Mouse (Mus musculus) gonadal fat pad, adult 2 months (tissue): ENCODE data around the gene Sinhcaf. TPM values are rescaled to one million over a fixed set of nuclear protein-coding genes. Genes with fewer than 3 reads are reported as not detected.
"Not testable (repeated sequence)": the region's sequence is repeated elsewhere in the genome, so short reads cannot be mapped to it uniquely, and the experiment has no call there.

Experiments
- DNase-seq: peaks from one replicate; pipeline ENCODE4 v3.0.0-alpha.2; 2012; ENCODE audit warnings: low read depth
- polyA plus RNA-seq: library from polyadenylated mRNA; depleted of rRNA; stranded (reverse); fragments of >200 nt; gene quantifications from 2 replicates; pipeline ENCODE4 v1.2.3, GENCODE M21; 2012

Gene Sinhcaf
- polyA plus RNA-seq, 1 experiment = 3.6 TPM

- no peak for DNase-seq
These were observed 508 bp downstream of the Sinhcaf start for GRCm38 (mm10) chr6:148945509-148946408.

GRCm38 (mm10) chr6:148944767-148945508, 1.3 kb downstream of the Sinhcaf start:
- DNase-seq = no peak

DNA sequence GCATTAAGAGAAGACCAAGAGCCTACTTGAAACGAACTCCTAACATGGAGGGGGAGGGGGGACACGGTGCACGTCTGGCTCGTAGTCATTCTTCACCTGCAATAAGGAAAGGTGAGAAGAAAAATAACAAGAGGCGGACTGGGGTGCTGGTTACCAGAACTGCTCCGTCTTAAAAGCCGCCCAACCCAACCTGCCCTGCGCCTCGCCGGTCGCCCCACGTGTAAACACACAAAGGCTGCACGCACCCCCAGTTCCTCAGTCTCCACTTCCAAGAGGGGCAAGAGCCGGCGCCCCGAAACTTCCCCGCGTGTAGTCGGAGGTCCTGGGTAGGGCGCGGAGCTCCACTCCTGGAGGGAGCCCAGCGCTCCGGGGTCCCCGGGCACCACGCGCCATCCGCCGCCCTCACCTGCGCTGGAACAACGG, 1.9 kb downstream of the Sinhcaf start:
- DNase-seq = no peak

DNA sequence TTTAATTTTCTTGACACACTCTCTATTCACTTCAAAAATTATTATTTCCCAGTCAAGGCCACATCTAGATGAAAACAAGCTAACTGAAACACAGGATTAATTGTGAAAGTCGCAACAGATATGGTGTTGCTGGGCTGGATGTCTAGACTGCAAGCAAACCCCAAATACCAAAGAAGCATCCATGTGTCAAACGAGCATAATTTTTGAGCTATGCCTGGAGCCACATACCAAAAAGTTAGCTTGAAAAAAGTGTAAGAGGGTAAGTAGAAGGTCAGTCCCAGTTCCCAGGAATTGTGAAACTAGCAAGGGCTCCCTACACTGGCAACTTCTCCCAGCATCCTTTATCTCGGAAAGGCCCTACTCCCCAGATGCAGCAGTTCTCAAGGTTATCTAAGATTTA, 2.6 kb downstream of the Sinhcaf start:
- DNase-seq = no peak

- DNase-seq = peak; percentile 30
These were observed 3.9 kb downstream of the Sinhcaf start for GRCm38 (mm10) chr6:148942406-148942805.

DNA sequence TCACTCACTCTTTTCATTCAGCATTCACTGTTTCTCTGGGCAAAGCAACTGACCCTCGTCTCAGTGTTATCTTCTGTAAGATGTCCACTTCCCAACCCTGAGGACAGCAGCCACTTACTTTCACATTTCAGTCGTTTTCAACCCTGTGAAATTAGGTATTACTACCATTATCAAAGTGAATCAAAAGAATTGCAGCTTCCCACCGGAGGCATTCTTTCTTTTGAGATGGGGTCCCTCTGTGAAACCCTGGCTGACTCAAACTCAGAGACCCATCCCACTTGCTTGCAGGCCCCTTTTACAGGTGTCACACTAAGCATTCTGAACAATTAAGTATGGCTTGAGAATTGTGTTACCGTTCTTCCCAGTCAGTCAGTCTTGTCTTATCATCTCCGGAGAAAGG, 4.4 kb downstream of the Sinhcaf start:
- no peak for DNase-seq

GRCm38 (mm10) chr6:148940383-148940782, 5.9 kb downstream of the Sinhcaf start:
- not testable (repeated sequence) for DNase-seq

- DNase-seq = no peak
These were observed 8.6 kb downstream of the Sinhcaf start for GRCm38 (mm10) chr6:148937693-148938092.

- DNase-seq = no peak
These were observed 11.2 kb downstream of the Sinhcaf start for GRCm38 (mm10) chr6:148934961-148935590.

DNA sequence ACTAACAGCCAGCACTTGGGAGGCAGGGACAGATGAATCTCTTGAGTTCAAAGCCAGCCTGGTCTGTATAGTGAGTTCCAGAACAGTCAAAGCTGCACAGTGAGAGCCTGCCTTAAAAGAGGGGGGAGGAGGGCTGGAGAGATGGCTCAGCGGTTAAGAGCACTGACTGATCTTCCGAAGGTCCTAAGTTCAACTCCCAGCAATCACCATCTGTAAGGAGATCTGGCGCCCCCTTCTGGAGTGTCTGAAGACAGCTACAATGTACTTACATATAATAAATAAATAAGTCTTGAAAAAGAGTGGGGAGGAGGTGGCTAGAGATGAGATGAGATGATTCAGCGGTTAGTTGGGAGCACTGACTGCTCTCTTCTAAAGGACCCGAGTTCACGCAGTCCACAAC, 15.0 kb downstream of the Sinhcaf start:
- DNase-seq = no peak

DNA sequence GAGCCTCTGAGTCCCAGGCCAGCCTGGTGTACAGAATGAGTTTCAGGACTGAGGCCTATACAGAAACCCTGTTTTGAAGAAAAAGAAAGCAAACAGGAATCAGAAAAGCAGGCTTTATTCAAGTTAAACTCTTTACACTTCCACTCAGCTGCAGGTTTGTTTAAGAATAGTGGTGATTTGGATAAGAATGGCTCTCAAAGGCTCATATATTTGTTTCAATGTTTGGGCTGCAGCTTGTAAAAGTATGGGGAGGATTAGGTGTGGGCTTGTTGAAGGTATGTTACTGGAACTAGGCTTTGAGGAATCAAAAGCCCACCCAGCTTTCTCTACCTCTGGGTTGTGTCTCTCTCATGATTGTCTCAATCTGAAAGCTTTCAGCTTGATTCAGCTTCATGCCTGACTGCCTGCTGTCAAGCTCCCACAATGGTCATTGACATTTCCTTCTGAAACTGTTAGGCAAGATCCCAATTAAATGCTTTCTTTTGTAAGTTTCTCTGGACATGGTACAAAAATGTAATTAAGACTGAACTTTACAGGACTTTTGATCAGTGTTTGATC, 27.3 kb downstream of the Sinhcaf start:
- no peak for DNase-seq

GRCm38 (mm10) chr6:148917672-148918071, 28.6 kb downstream of the Sinhcaf start:
- no peak for DNase-seq

GRCm38 (mm10) chr6:148916817-148917216, 29.4 kb downstream of the Sinhcaf start:
- no peak for DNase-seq

DNA sequence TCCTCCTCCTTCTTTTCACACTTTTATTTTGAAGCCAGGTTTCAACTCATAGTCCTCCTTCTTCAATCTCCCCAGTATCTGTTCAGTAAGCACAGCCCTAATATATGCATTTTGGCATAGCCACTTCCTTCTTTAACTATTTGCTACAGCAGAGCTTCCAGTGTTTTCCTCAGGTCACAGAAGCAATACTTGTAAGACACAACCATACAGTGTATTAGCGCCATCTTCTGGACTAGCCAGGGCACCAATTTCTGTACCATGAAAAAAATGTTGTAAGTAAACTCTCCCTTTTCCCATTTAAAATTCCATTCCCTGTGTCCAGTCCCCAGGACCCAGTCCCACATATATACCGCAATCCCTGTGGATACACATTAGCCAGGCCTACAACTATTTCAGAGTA, 32.3 kb downstream of the Sinhcaf start:
- DNase-seq = no peak

DNA sequence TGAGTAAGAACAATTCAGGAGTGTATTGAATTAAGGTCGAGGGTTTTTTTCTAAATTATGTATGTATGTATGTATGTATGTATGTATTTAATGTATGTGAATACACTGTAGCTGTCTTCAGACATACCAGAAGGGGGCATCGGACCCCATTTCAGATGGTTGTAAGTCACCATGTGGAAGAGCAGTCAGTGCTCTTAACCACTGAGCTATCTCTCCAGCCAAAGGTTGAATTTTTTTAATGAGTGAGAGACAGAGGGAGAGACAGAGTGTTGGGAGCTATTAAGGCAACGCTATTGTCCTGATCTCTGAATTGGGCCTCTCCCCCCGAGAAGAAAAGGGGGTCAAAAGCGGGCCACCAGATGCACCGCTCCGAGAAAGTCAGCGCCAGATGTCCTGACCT, 34.4 kb downstream of the Sinhcaf start:
- not testable (repeated sequence) for DNase-seq

GRCm38 (mm10) chr6:148906958-148907357, 39.3 kb downstream of the Sinhcaf start:
- no peak for DNase-seq

- DNase-seq = no peak
These were observed 43.5 kb downstream of the Sinhcaf start for GRCm38 (mm10) chr6:148902728-148903127.

DNA sequence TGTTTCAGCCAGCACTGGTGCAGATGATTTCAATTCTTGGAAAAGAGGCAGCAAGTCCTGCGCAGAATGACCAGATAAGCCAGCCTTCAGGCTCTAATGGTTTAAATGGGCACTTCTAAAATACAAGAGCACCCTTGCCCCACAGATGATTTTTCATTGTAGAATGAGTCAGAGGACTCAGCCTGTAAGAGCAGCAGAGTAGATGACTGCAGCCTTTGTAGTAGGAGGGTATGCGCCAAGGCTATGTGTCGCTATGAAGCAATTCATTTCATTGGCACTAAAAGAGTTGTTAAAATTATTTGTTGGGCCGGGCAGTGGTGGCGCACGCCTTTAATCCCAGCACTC, 49.8 kb downstream of the Sinhcaf start:
- DNase-seq = peak; percentile 61

DNA sequence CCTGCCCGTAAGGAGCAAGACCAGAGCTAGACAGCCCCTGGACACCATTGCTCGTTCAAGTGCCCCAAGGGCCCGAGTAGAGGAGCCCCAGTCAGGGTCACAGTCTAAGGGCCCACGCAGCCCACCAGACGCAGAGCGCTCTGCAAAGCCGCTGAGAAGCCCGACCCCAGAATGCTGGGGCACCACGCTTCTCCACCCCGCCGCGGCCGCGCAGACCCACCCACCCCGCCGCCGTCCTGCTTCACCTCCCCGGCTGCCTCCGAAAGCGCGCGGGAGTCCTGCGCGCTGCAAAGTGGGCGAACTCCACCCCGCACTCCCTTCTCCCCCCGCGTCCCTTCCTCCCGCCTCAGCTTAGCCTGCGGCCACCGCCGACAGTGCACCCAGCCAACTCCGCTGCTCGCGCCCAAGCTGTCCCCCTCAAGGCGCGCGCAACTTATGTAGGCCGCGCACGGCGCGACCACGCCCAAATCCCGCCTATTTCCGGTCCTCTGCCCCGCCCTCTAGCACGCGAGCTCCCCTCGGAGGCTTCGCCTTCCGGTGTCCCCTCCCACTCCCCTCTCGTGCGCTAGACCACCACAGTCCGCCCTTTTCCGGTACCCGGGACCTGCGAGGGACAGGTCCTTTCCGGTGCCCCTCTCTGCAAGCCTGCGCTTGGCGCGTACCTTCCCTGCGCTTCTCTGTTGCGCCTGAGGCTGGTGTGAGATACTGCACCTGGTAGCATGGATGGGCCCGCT, 50.3 kb downstream of the Sinhcaf start, which contains the start of gene Caprin2:
TSS of gene Caprin2 (minus strand) at position 465 of the 734 bp plus-strand sequence.
- no peak for DNase-seq

- DNase-seq = no peak
These were observed 51.1 kb downstream of the Sinhcaf start for GRCm38 (mm10) chr6:148894888-148895772.
